Comparison of ENCODE assay signal across 12 mouse cellular contexts in genomic region chr4:109735754-109736153, GRCm38 (mm10). TPM values are rescaled to one million over a fixed set of nuclear protein-coding genes. Genes with fewer than 3 reads are reported as not detected.
DNase-seq lines count a peak whose midpoint lies in the region; ATAC-seq and TF ChIP-seq lines count a peak whose summit lies in the region.
"Had no signal": no experiment of that assay in that cellular context is flagged by ENCODE, and none has a peak within 500 bp of the region (broad histone marks: within the 10 kb centered on the region; RNA-seq: fewer than 3 reads in every experiment).

No protein-coding gene starts in this region.

- WGBS in stomach, postnatal 0 days, result 41% methylated on average over 1 of the region's 1 CpGs

- intact Hi-C loops in left cerebral cortex, postnatal 4 days (cut with DNase I), result no loop called here
- intact Hi-C loops in left cerebral cortex, postnatal 10 days (cut with DNase I), result no loop called here

- no peak for TF ChIP-seq CTCF in brain, embryonic 14.5 days (IDR thresholded peaks at IDR 0.05; ENCODE audit: borderline replicate concordance, extremely low read depth, insufficient read depth, insufficient read length)
- no peak for TF ChIP-seq CTCF in stomach, postnatal 0 days (IDR thresholded peaks at IDR 0.05; ENCODE audit: low read depth)

- no peaks in the 10 kb centered on the region for H3K36me3 ChIP-seq in stomach, postnatal 0 days (ENCODE audit: control insufficient read depth, insufficient read depth, low read length)
- H3K36me3 ChIP-seq: stomach, embryonic 15.5 days had no signal

- no peak overlapping the region for H3K27ac ChIP-seq in stomach, postnatal 0 days (replicated peaks)
- H3K27ac ChIP-seq: kidney, embryonic 15.5 days; stomach, embryonic 15.5 days had no signal

- H3K9me3 ChIP-seq in stomach, postnatal 0 days (ENCODE audit: control insufficient read depth, low read length), result no peaks in the 10 kb centered on the region
- H3K9me3 ChIP-seq: G1E; kidney, embryonic 15.5 days; stomach, embryonic 15.5 days had no signal

- peak; percentile 48 for DNase-seq in left cerebral cortex, postnatal 4 days
- no peak for DNase-seq in left cerebral cortex, postnatal 10 days (ENCODE audit: extremely low spot score in 1 of 2, low spot score in 2 of 2)
- DNase-seq in brain, embryonic 14.5 days (ENCODE audit: low read depth), result peak; percentile 15
- peak; percentile 52 for DNase-seq in gastrocnemius, postnatal 10 days
- DNase-seq in lung, postnatal 25 days (ENCODE audit: low spot score), result peak; percentile 55
- DNase-seq in stomach, postnatal 0 days (ENCODE audit: low spot score), result no peak
- DNase-seq in embryo, embryonic 10 days (ENCODE audit: low spot score), result no peak

- no peak overlapping the region for H3K4me3 ChIP-seq in stomach, postnatal 0 days (ENCODE audit: low read depth, low read length)
- H3K4me3 ChIP-seq: kidney, embryonic 15.5 days; stomach, embryonic 15.5 days had no signal

- no peak for TF ChIP-seq POLR2A in brain, embryonic 14.5 days (IDR thresholded peaks at IDR 0.05; ENCODE audit: borderline replicate concordance, extremely low read depth, insufficient read depth, insufficient read length, poor library complexity, severe bottlenecking)

- TF ChIP-seq EP300 in stomach, postnatal 0 days (optimal IDR thresholded peaks at IDR 0.05), result no peak

- no peaks in the 10 kb centered on the region for H3K27me3 ChIP-seq in stomach, postnatal 0 days (ENCODE audit: control insufficient read depth, insufficient read depth, low read length)
- H3K27me3 ChIP-seq: kidney, embryonic 15.5 days; stomach, embryonic 15.5 days had no signal

- H3K4me1 ChIP-seq in stomach, postnatal 0 days (replicated peaks; ENCODE audit: control insufficient read depth, insufficient read depth), result no peaks in the 10 kb centered on the region
- H3K4me1 ChIP-seq: kidney, embryonic 15.5 days; stomach, embryonic 15.5 days had no signal

- no peak for ATAC-seq in stomach, postnatal 0 days (ENCODE audit: low FRiP score, low TSS enrichment)
- ATAC-seq in inflammation-experienced regulatory T-cells, adult 6 months, result no peak

- no peak overlapping the region for H3K4me2 ChIP-seq in stomach, postnatal 0 days (replicated peaks; ENCODE audit: low read depth)
- H3K4me2 ChIP-seq: kidney, embryonic 15.5 days; liver, embryonic 11.5 days; stomach, embryonic 15.5 days had no signal

- no peak overlapping the region for H3K9ac ChIP-seq in stomach, postnatal 0 days (ENCODE audit: low read length)
- H3K9ac ChIP-seq: kidney, embryonic 15.5 days; stomach, embryonic 15.5 days had no signal

RNA-seq across cellular contexts. Expression of gene Faf1, which starts 59.4 kb away (rescaled TPM):
- 10 to 100 TPM; 43.6 TPM for total RNA-seq in left cerebral cortex, postnatal 4 days (2021)
- total RNA-seq in left cerebral cortex, postnatal 10 days (2021), result 10 to 100 TPM; 31.8 to 34.3 TPM
- polyA plus RNA-seq in brain, embryonic 14.5 days (2012; rRNA removed), result 23.9 and 31.7 TPM in 2 replicates
- 10 to 100 TPM; 26.8 to 27.6 TPM for total RNA-seq in gastrocnemius, postnatal 10 days (2021)
- polyA plus RNA-seq in stomach, postnatal 0 days (2015; fragmentation: Nextera tagmentation; extraction: Ambion mirVana), result 20.8 and 22.4 TPM in 2 replicates
- 1 to 10 TPM; 3.1 to 5.0 (median 4.8) TPM for polyA plus RNA-seq in inflammation-experienced regulatory T-cells, adult 6 months (2017; shearing (Covaris generic))

Comparison
In these comparisons a context has a peak if more than half of its experiments do, and no peak if none do; other contexts are left out.
1. DNase-seq: peak in left cerebral cortex, postnatal 4 days (single experiment), brain, embryonic 14.5 days (single experiment), gastrocnemius, postnatal 10 days (single experiment) and lung, postnatal 25 days (single experiment); none in left cerebral cortex, postnatal 10 days (0 of 2), stomach, postnatal 0 days (single experiment) and embryo, embryonic 10 days (single experiment).